Mouse (Mus musculus) frontal cortex, postnatal 25 days (tissue): ENCODE measurements around the gene Myo1d.

Experiments used
- DNase-seq, 2 experiments: peaks; one replicate each; pipeline ENCODE4 v3.0.0; 2022; ENCODE audit warnings: low spot score in 2 of 2

The Myo1d gene

DNA sequence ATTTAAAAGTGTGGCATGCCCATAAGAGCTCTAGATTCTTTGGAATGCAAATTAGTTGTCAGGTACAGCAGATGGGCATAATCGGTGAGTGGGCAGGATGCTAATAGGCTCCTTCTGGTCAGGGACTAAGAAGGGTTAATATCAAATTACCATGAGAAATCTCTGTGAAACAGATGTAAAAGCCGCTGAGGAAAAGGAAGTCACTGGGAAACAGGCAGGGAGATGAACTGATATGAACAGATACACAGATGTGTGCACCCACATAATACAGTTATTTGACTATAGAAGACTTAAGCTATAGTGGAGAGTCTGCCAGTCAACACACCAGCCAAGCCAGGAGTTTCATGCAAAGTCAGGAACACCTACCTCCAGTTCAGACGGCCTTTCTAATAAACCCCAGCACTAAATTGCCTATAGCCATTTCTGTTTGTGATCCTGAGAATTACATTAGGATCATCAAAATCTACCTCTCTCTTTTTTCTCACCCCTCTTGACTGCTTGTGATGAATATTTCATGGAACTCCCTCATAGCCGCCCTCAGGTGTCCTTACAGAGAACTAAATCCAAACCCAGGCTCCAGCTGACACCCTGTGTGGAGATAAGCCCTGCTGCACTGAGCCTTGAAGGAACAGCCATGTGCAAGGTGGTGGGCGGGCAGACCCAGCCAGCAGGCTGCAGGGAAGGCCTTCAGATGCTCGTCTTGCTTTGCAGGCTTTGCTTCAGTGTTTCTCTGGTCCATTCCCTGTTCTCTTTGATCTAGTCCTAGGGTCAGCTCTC is 164.7 kb downstream of the Myo1d start:
- DNase-seq: peak in 1 of 2 experiments; percentile 30

DNA sequence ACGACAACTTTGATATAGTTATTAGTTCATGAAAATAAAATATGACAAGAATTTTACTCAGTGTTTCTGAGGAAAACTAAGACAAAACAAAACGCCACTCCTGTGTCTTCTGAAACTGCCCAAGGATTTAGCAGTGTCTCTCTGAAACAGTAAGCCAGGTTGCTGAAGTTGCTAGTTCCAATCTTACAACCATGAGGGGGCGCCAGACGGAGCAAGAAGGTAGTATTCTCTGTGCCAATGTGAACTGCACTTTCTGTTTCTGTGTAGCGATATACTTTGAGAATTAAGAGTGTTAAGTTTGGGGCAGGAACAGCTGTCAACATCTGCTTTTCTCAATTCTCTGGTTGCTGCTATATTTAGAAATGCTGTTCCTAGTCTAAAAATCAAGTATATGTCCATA is 165.4 kb downstream of the Myo1d start:
- DNase-seq: peak in 1 of 2 experiments; percentile 42

DNA sequence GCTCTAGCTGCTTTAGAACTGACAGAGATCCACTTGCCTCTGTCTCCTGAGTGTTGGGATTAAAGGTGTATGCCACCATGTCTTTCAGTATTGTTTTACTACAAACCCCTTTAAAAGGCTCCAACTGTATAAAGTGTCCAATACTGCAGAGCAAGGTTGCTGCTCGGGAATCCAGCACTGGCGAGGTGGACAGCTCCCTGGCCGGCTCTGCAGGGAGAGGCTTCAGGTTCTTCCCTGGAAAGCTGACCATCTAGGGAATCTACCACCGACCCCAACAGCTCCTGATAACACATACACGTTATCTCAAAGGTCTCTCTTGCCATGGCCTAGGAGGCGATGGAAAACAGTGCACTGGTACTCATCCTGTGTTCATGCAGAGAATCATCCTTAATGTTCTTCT is 166.3 kb downstream of the Myo1d start:
- no peak for DNase-seq

DNA sequence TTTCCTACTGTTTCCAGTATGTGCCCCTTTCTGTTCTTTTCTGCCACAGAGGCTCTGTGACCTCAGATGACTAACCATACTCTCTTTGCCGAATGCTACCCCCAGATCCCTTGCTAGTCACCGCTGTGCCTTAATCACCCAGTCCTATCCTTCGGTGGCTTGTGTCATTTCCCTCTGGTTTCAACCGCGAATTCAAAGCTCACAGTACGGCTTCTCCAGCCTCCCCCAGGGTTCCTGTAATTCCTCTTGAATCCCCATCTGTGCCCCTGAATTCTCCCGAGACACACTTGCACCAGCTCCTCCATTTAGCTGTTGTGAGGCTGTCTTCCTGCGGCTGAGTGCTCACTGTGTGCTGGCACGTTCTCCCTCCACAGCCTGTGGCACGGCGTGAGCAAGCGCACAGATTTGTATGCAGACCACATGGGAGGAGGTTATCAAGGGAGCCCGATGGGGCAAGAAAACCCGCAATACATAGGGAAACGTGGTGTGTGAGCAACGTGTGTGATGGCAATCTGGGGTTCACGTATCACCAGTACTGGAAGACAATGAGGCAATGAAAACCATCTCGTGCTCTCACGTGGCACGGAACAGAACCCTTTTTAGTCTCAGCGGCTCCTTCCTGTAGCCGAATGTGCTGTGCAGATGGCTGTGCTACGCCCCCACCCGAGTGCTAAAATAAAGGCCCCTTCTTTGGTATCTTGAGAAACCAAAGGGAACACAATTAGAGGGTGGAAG is 177.0 kb downstream of the Myo1d start:
- peak; percentile 70 to 80 for DNase-seq

DNA sequence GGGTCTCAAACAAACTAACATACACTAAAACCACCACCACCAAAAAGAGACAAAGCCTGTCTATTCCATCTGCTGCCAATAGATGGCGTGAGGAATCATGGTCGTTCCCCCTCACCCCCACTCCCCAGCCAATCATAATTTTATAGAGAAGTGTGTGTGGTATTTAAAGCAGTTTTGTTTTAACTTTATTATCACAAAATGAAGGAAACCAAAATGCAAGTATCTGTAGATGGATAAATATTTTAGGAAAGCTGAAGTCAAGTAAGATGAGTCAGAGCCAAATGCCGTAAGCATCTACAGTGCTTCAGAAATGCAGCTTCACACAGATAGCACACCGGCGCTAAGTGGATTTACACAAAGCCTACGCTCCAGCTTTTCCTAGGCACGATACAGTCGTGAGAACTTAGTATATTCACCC is 177.8 kb downstream of the Myo1d start:
- no peak for DNase-seq

DNA sequence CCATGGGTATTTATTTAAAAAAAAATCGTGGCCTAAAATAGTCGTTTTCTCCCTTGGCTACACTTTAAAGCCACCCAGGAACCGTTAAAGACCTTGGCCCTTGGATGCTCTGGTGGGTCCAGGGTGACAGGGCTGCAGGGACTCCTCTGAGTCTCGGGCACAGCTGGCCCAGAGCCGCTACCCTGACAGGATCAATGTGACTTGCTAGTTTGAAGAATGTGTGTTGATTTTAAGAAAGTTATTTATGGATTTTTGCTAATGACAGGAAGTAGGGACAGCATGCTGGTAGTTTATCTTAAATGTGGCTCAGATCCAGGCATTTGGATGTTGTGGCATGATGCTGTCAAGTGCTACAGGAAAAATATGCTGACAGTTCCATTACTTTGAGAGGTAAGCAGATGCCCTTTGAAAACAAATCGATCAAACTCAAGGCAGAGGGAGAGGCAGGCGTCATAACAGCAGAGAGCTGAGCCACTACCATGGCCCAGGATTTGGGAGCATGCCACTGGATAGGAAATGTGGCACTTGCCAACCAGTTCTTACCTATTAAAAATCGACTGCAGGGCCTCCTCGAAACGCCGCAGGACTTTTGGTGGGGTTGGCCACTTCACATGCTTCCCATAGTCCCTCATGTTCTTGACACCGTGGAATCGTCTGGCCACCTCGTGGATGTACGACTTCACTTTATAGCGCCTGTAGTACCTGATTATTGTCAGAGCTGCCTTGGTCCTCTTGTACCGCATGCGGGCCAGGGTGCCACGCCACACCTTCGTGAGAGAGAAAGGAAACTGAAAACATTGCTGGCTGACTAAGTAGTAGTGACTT is 178.6 kb downstream of the Myo1d start:
- no peak for DNase-seq

DNA sequence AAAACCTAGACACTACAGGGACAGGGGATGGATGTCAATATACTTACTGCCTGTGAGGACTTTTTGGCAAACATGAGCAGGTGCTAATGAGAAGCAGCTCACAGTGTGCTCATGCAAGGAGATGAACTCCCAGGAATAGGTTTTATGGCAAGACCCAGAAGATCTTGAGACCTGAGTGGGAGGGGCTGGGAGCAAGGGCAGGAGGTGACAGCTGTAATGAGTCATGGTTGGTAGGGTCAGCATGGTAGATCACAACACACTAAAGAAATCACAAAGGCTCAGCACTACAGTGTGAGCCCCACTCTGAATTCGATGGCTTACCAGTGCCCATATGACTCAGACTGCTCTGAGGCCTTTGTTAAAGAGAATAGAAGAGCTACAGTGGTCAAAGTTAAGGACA is 184.3 kb downstream of the Myo1d start:
- no peak for DNase-seq

DNA sequence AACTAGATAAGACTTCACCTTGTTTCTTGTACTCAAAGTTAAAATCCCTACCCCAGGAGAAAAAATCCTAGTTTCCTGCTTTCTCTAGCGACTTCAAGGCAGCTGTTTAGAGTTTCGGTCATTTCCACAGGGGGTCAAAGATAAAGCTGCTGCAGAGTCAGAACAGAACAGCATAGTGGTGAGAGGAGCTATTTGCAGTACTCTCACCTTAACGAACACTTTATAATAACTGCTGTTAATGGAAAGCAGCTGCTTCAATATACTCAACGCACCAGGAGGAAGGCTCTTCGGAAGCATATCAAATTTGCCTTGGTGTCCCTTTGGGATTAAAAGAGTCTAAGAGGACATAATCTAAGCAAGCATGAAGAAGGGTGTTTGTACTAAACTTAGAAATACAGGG is 190.4 kb downstream of the Myo1d start:
- no peak for DNase-seq

DNA sequence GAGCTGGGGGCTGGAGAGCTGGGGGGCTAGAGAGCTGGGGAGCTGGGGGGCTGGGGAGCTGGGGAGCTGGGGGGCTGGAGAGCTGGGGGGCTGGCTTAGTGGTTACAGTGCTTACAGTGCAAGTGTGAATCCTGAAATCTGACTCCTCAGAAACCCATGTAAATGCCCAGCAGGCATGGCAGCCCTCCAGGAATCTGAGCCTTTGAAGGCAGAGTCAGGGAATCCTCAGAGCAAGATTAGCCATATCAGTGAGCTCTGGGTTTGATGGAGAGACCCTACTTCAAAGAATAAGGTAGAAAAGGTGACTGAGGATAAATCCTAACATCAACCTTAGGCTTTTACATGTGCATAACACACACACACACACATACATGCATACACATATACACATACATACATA is 194.1 kb downstream of the Myo1d start:
- DNase-seq: no peak

DNA sequence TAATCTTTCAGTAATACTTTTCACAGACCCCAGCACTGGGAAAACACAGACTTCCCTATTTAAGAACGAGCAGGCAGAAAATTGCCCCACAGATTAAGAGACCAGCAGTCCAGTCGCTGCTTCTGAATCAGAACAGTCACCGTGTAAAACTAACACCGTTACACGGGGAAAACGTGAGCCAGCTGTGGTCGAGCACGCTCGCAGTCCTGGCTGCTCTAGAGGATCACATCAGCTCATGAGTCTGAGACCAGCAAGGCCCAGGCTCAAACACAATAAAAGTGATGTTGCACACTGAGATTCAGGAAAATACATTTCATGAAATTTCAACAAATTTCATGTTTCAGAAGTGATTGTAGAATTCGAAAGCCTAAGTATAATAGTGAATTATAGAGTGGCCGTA is 194.6 kb downstream of the Myo1d start:
- no peak for DNase-seq

DNA sequence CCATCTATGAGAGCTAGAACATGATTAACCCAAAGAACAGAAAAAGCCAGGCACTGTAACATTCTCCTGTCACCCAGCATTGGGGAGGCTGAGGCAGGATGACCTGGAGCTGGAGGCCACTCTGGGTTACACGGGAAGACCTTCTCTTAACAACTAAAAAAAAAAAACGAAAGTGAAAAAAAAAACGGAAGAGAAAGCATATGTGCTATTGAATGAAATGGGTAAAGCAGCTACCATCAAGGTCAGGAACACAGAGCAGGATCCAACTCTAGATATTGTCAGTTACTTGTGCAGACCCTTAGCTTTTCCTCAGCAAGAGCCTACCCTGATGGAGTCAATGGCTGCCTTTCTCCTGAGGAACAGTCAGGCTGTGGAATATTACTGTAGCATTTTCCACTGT is 199.3 kb downstream of the Myo1d start:
- DNase-seq: no peak

DNA sequence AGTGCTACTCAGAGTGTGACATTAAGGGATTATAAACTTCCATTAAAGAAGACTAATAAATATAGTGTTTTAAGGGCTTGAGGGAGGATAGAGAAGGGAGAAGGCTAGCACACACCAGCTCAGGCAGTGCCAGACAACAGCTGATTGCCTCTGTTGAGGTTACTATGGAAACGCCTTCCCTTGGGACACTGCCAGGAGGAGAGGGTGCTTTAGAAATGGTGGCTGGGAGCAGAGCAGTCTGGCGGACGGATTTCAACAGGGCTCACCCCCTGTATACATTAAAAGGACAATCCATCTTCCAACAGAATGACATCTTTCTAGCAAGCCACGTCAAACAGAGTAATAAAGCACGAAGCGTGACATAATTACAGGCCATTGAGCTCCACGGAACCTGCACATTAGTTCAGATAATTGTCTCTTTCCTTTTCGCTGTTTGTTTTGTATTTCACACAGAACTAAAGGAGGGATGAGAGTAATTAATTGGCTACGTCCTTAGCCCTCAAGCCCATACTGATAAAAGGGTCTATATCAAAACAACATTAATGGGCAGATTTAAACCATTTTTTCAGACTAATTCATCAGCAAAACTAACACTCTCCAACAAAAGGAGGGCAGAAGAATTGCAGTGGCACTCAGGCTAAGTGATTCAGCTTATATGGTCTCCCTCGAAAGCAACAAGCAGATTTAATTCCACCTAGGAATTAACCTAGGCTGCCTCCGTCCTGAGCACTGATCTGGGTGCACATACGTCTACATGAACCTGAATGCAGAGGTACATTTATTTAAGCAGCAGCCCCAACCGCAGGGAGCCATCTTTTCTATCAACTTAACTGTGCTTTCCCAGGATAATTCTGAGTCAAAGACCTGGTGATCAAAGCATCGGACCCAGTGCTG is 201.8 kb downstream of the Myo1d start:
- DNase-seq: peak; percentile 67 to 87

DNA sequence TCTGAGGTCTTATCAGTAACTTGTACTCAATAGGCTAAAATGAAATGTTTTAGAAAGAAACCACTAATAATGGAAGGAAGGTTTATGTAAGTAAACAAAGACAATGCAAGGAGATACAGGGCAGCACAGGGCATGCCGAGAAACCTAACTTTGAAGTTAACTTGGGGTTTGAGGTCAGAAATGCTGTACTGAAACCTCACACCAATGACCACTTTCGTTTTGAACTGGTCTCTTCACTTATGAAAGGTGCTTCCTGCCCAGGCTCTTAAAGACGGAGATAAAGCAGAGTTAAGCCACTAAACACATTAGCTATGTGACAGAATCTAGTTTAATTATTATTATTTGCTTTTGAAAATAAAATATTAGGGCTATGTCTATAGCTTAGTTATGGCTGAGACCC is 204.0 kb downstream of the Myo1d start:
- no peak for DNase-seq

DNA sequence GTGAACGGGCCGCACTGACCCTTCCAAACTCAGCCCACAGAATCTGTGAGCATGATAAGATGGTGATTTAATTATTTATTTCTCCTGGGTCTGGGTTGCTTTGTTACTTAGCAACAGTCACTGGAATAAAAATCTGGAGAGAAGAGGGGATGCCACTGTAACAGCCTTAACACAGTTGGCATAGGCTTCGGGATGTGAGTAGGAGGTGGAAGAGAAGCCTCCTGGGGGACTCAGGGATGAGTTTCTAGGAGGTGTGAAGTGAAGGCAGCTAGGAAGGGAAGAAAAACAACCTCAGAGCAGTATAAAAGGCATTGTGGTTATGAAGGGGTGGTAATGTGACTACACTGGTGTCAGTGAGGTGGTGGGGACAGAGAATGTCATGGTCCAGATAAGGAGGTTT is 213.5 kb downstream of the Myo1d start:
- no peak for DNase-seq

DNA sequence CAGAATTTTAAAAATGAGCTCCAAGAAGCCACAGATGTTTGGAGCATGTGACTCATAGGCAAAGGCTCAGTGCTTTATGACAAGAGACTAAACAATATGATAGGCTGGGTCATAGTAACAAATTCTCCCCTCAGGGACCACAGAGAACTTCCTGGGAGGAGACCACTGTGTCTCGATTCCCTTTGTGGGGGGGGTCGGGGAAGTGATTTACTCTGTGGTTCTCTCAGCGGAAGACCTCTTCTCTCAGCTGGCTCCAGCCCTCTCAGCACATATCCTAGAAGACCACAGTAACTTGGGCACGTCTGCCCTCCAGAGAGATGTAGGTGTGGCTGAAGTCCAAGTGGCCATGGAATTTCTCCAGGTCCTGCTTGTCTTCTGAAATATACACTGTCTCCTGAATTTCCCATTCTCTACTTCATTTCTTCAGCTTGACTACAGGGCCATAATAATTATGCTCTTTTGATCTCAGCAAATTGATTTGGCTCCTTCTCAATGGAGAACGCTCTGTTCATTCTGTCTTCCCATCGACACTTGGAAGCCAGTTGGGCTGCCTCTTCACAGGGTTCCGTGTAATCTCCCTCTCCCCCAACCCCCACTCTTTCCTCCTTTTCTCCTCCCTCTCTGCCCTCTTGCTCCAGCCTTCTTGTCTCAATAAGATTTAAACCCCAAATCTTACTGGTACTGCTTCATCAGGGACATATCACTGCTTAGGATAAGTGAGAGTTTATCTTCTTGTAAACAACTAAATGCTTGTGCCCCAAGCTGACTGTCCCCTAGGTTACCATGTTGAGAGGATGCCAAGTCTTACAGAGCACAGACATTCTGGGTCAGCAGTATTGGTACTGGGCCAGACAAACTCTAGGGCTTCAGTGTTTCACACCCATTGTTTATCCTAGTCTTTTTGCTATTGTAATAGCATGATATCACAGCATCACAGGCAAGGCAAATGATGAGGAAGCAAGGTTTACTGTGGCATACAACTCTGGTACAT is 214.6 kb downstream of the Myo1d start:
- DNase-seq: no peak

DNA sequence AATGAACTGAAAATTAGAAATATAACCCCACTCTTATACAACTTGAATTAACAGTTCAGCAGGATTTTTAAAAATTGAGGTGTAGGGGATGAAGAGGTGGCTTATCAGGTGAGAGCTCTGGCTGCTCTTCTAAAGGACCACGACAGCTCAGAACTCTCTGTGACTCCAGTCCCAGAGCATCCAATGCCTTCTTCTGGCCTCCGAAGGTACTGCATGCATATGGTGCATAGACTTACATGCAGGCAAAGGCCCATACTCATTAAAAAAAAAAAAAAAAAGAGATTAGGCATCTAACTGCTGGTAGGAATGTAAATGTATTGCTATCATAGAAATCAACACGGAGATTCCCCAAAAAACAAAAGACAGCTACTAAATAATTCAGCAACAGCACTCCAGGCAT is 217.3 kb downstream of the Myo1d start:
- DNase-seq: no peak

DNA sequence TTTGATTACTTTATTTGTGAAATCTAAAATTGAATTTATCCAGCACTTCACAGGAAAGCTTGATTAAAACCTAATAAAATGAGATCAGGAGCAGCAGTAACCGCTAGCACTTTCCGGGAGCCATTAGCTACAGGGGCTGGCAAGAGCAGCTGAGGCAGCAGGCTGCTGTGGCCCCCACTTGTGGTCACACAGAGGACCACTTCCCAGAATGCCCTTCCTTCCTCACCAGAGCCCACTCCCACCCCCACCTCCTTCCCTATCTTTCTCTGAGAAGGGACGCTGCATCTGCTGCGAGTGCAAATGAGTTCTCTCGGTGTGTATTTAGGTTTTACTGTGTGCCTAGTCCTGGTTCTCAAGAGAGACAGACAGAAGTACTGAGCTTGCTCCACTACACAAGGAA is 219.1 kb downstream of the Myo1d start:
- no peak for DNase-seq

DNA sequence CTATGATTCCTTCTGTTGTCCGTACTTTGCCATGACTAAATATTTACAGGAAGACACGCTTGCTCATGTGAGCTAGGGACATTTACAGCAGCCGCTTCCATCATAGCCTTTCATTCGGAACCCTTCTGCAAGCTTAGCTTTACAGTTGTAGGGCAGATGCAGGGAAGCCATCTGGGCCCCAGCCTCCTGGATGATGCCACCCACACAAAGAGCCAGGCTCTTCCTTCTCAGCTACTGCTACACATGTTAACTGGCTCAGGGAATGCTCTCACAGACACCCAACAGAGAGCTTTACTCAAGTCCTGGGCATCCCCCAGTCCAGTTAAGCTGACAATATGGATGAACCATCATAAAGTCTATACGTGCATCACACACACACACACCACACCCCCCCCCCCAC is 224.4 kb downstream of the Myo1d start:
- no peak for DNase-seq

DNA sequence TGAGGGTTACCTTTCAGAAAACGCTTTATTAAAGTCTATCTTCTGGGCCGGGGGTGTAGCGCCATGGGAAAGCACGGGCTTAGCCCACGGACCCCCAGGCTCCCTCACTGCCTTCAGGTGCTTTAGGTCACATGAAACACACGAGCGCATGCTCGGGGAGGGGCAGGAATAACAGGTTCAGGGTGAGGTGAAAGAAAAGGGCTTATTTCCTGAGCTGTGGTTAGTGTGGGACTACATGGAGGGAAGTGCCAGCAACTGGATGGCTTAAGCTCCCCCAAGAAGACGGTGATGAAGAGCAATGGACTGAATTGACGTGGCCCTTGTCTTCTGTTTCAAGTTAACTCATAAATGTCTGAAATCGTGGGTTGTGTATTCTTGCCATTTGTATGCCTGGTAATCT is 226.8 kb downstream of the Myo1d start:
- no peak for DNase-seq

DNA sequence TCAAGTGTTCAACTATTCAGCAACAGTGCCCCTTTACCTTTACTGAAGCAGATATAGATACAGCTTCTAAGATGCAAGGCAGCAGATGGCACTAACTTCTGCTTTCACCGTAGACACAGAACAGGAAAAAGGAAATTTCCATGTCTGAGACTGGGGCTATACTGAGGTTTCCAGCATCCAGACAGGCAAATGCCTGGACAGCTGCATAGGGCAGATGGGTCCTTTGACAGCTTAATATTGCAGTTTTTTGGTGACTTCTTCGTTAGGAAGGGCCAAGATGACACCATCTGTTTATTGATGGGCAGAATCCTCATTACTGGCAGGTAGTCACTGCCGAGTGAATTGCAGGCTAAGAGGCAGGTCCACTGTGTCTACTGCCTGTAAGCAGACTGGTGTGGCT is 228.2 kb downstream of the Myo1d start:
- no peak for DNase-seq
